Mouse (Mus musculus) gastrocnemius, postnatal 36 days (tissue): ENCODE measurements around the gene Tmem213. TPM values are rescaled to one million over a fixed set of nuclear protein-coding genes. Genes with fewer than 3 reads are reported as not detected.

Source experiments
- DNase-seq, 2 experiments: peaks; one replicate each; pipeline ENCODE4 v3.0.0; 2022
- intact Hi-C: fragments of 180-260 bp; cut with DNase I; formaldehyde crosslinking; loops from one replicate; pipeline ENCODE4 v1.15.1; 2025
- total RNA-seq, 2 experiments: library from RNA; stranded (reverse); gene quantifications; 2 replicates each; pipeline ENCODE4 v1.2.3; 2021

Gene Tmem213
- total RNA-seq, 2 experiments from 2014 or later: not detected

- no peak for DNase-seq
- intact Hi-C loops: no loop called here
Measured at GRCm38 (mm10) chr6:38110859-38111258, 1.8 kb downstream of the Tmem213 start.

DNA sequence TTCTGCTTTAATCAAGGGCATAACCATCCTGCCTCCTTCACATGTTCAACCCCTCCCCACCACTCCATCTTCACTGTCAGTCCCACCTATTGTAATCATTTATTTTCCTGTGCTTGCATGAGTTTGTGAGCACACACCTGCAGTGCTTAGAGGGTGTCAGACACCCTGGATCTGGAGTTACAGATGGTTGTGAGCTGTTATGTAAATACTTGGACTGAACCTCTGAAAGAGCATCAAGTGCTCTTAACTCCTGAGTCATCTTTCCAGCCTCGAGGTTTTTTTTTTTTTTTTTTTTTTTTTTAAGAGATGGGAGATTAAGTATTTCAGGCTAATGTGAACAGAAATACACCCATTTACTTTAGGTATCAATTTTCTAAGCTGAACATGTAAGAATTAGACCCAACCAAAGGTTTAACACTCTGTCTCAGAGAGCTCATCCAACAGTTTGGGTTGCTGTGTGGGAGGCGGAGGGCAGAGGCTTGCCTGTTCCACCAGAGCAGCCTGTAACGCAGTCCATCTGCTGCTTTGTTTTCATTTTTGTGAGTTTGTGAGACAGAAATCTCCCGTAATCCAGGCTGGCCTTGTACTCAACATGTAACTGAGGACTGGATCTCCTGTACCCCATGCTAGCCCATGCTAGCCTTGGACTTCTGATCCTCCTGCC lies 7.2 kb downstream of the Tmem213 start:
- no peak for DNase-seq
- intact Hi-C loops: no loop called here

GRCm38 (mm10) chr6:38118341-38118740 lies 9.3 kb downstream of the Tmem213 start:
- intact Hi-C loops: no loop called here
- DNase-seq: no peak

GRCm38 (mm10) chr6:38120681-38121371 lies 11.8 kb downstream of the Tmem213 start:
- DNase-seq: no peak
- intact Hi-C loops: no loop called here

GRCm38 (mm10) chr6:38121843-38122242 lies 12.8 kb downstream of the Tmem213 start:
- no peak for DNase-seq
- intact Hi-C loops: no loop called here

GRCm38 (mm10) chr6:38122791-38123190 lies 13.7 kb downstream of the Tmem213 start:
- intact Hi-C loops: no loop called here
- DNase-seq: no peak

DNA sequence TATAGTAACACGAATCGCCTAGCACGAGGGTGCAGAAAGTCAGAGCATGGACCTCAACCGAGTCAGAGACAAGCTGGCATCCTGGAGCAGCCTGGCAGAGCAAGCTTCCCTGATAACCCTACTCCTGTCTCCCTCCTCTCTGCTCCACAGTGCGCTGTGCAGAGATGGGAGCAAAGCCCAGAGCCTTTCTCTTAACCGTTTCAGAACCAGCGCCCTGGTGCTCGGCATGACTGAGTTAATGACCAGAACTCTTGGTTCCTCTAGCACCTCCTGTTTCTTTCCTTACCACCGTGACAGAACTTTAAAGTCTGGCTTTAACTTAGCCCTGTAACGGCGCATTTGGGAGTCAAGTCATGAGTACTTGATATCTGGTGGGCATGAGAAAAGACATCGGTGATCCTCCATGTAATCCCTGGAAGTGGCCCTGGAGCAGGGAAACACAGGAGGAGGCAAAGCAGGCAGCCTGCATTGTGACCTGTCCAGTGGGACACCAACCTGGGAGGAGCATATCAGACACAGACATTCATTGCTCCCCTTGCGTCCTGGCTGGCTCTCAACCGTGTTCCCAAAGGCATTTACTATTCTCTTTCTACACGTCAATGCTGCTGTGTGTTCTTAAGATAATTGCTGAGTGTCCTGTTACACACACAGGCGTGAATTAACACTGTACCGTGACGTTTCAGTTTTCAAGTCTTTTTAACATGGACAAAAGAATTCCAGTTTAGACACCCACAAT lies 14.6 kb downstream of the Tmem213 start:
- intact Hi-C loops: no loop called here
- DNase-seq: no peak

DNA sequence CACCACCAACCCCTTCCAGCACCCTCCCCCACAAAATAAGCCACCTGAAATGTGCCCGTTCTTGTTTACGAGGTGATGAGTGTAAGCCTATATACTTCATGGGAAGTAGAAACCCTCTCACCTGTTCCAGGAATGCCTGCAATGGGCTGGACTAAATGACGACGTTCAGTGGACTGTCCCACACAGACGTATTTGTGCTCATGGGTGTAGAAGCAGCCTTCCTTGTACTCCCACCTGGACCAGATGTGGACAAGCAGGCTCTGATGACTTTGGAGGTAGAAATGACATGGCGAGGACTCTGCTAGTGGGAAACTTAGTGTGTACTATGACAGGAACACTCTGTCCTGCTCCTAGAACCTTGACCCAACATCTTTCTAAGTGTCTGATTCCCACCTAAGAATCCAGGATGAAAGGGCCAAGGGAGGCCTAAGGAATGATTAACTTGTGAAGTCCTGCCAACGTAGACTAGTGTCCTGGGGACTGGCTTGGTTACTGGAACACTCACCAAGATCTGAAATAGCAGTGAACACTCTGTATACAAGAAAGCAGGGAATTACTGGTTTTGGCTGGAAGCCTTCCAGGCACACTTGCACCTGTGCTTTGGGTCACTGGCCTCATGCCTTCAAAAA lies 15.3 kb downstream of the Tmem213 start, which contains the start of gene Atp6v0a4:
Gene Atp6v0a4 (minus strand): TSS at position 380 of the 629 bp plus-strand sequence.
- DNase-seq: no peak
- intact Hi-C loops: no loop called here

GRCm38 (mm10) chr6:38124882-38125281 lies 15.8 kb downstream of the Tmem213 start:
- intact Hi-C loops: no loop called here
- DNase-seq: no peak

DNA sequence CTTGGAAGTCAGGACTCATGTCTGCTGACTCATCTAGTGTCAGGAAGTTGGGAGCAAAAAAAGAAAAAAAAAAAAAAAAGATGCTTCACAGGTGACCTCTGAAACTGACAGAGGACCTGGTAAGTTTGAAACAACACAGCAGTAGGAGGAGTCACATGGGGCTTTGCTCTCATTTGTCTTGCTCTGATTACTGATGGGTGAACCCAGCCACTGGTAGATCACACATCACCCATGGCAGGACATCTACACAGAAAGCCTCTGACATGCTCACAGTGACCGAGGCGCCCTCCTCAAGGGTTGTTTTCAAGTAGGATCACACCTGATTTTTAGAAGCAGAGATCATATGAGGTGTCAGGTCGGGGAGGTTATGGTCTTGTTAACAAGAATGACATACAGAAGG lies 16.4 kb downstream of the Tmem213 start:
- no peak for DNase-seq
- intact Hi-C loops: no loop called here

- intact Hi-C loops: no loop called here
- DNase-seq: no peak
Measured at GRCm38 (mm10) chr6:38128115-38128514, 19.1 kb downstream of the Tmem213 start.

GRCm38 (mm10) chr6:38129883-38130282 lies 20.8 kb downstream of the Tmem213 start:
- no peak for DNase-seq
- intact Hi-C loops: no loop called here

DNA sequence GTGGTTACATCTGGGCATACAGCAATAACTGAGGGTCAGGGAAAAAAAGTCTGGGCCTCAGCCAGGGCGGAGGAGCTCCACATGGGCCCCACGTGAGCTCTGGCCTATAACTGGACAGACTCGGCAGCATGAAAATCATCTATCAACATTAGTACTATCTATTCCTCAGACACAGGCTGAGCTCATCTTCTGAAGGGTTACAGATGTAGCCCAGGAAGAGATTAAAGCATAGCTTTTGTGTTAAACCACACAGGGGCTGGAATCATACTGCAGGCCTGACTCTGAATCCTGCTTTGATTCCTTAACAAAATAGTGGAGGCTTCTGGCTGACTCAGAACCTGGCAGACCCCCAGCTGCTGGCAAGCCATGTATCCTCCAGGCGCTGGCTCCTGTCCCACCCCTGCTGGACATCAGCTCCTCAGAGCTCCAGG lies 22.8 kb downstream of the Tmem213 start:
- intact Hi-C loops: no loop called here
- peak; percentile 65 to 71 for DNase-seq

DNA sequence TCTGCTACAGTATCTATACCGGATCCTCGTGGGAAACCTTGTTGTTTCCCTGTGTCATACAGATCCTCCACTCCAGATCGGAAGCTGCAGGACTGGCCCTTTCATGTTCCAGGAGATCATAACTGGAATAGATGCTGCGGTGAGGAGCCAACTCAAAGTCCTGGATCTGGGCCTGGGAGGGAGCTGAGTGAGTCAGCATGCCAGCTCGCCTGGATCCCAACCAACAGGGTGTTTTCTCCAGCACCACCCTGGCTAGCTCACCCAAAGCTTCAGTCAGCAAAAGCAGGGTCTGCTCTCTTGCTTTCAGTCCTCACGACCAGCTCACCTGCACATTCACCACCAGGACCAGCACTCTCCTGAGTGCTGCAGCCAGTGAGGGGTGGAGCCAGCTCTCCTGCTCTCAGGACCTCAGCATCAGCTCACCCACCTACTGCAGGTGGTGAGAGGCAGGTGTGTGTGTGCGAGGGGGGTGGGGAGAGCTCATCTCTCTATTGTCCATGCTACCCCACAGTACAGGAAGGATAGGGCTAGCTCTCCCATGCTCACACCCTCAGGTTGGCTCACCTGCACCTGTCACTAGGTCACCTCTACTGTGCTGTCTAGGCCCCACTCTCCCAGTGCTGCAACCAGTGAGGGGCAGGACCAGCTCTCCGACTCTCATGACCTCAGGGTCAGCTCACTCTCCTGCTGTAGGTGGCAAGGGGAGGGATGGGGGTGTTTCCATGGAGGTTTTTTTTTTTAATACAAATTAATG lies 25.9 kb downstream of the Tmem213 start:
- intact Hi-C loops: no loop called here
- DNase-seq: peak; percentile 46 to 54

DNA sequence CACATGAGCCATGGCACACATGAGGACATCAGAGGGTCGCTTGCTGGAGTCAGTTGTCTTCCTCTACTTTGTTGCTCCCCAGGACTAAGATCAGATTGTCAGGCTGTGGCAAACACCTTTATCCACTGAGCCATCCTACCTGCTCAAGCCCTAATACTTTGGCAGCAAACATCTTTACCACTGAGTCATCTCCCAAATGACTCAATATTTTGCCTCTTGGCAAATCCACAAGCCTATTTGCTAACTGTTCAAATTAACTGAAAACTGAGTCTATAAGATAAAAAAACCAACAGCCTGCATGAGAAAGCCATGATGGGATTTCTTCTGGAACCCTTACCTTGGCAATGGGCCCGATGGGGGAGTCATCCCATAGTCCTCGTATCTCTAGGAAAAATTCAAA lies 30.0 kb downstream of the Tmem213 start:
- intact Hi-C loops: no loop called here
- DNase-seq: no peak

DNA sequence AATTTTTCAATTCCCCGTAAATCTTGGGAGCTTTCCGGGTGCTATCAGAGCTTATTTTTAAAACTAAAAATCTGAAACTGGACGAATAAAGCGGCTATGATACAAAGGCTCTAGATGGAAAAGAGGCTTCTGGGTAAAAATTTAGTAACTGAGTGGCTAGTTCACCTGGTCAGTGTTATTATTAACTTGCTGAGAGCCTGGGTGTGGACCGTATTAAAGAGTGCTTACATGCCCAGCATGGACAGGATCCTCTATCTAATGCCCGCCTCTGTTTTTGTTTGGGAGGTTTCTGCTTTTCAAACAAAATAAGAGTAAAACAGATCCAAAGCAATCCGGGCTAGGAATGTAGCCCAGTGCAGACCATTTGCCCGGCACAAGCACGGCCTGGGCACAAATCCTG lies 31.3 kb downstream of the Tmem213 start:
- no peak for DNase-seq
- intact Hi-C loops: no loop called here

GRCm38 (mm10) chr6:38144161-38144998 lies 35.3 kb downstream of the Tmem213 start:
- DNase-seq: peak; percentile 56
- intact Hi-C loops: no loop called here

DNA sequence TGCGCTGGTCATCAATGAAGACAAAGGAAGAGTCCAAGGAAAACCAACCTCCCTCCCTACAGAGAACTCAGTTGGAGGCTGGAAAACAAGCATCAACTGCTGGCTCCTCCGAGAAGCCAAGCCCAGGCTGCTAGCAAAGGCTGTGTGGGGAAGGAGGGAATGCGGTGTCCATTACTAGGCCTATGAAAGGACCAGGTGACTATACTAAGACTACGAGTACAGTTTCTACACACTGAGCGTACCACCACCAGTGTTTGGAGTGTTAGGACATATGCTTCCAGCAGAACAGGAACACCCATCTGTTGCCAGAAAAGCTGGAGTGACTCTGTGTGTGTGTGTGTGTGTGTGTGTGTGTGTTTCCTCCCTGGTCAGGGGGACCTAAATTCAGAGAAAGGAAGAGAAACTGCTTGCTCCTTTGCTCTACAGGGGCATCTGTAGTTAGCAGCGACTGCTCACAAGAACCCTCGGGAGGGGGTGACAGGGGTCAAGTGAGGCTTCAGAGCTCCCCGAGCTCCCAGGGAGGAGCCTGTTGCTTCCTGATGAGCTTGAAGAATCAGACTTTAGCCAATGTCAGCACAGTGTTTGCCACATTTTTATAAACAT lies 36.5 kb downstream of the Tmem213 start:
- DNase-seq: no peak
- intact Hi-C loops: no loop called here

GRCm38 (mm10) chr6:38147301-38147700 lies 38.2 kb downstream of the Tmem213 start:
- intact Hi-C loops: no loop called here
- DNase-seq: no peak
